Mouse (Mus musculus) inflammation-experienced regulatory T-cells, adult 6 months (primary cell): ENCODE results near the gene Hcar2. TPM values are rescaled to one million over a fixed set of nuclear protein-coding genes. Genes with fewer than 3 reads are reported as not detected.

Experiments
- ATAC-seq: one replicate; pipeline ENCODE4 v1.8.0; 2017
- polyA plus RNA-seq, 3 experiments: library from polyadenylated mRNA; unstranded; fragments of 100-300 nt; shearing (Covaris generic); gene quantifications; one replicate each; pipeline ENCODE4 v1.2.1; 2017

The Hcar2 gene
- polyA plus RNA-seq, 3 experiments from 2014 or later, result 0.28 to 0.30 TPM; not detected in 1

DNA sequence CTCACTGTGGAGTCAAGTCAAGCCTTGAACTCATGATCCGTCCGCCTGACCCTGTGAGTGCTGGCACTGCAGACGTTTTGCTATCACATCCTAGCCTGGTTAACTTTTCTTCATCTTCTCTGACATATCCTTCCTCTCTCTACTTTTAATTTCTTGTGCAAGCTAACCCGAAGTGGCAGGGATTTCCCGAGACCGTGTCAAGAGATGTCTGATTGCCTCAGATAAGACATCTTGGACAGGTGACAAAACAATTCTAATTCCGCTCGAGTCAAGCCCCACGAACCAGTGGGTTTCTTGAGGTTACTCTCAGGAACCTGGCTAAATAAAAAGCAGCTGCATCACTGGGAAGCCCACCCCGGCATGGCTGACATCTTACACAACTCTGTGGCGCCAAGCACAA is 6.5 kb downstream of the Hcar2 start:
- ATAC-seq, result no peak

DNA sequence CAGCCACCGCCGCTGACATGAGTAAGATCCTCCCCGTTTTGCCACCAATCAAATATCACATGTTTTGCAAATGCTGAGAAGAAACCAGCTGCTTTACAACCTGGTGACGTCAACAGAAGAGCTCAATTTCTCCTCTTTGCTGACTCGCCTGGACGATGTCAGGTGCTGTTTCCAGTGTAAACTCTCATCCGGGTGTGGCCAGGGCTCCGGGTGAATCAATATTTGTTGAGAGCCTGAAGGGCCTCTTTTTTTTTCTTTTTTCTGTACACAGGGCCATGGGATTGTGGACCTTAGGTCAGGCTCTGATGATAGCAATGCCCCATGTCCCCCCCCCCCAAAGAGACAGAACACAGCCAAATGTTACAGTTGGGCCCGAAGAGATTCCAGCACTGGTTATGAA is 10.8 kb downstream of the Hcar2 start:
- ATAC-seq, result no peak

DNA sequence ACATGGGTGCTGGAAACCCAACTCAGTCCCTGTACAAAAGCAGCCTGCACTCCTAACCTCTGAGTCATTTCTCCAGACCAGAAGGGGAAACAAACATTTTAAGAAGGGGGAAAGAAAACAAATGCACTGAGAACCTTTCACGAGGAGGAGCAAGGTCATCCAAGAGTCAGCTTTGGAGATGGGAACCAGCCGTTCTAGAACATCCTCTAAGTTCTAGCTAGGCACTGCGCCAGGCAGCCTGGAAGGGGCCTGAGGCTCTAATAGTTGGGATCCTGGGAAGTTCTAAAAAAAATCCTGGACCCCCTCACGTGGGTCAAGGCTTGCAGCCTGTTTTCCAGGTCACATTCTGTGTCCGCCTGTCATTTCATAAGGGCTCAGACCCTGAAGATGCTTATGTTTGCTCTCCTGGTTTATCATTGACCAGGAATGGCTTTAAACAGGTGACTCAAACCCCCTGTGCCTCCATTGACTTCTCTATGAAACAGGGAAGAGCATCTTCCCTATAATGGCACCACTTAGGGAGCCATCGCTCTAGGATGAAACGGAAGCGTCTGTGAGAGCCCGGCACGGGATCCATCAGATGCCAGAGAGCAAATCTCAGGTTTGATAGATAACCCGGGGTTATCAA is 11.3 kb downstream of the Hcar2 start:
- no peak for ATAC-seq

DNA sequence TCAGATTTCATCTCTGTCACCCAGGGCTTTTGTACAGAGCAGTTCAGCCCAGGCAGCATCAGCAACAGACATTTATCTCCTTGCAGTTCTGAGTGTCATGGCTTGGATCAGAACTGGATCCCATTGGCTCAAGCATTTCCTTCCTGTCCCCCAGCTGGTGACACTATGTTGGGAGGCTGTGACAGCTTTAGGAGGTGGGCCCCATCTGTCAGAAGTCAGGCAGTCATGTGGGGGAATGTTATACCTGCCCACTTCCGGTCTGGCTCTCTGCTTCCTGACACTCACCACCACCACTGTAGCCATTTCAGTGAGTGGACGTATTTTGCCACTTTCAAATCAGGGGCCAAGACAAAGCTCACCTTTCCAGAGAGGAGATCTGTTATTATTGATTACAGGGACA is 13.9 kb downstream of the Hcar2 start:
- no peak for ATAC-seq

DNA sequence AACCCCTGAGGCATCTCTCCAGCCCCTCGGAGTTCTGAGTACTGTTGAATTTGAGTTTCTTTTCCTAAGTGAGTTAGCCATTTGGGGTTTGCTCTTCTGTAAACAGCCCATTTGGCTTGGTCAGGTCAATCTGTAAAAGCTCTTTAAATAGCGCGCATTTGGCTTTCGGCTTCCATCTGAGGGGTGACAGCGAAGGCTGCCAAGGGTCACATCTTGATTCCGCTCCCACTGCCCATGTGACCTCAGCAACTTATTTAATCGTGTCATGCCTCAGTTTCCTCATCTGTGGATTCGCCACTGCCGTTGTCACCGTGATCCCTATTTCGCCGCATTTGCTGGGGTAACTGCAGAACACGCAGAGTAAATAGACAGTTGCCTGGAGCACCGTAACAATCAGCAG is 21.0 kb downstream of the Hcar2 start:
- no peak for ATAC-seq

DNA sequence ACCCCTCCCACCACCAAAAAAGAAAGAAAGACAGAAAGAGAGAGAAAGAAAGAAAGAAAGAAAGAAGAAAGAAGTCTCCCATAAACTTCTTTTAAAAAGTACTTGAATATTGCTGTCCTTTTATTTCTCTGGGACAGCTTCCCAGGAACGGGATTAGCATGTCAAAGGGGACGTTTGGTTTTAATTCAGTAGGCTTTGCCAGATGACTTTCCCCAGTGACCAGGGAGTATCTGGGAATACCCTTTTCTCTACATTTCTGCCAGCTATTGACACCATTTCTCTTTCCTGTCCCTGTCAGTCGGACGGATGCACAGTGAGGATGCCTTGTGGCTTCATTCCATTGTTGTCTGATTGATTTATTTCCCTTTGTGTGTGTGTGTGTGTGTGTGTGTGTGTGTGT is 21.5 kb downstream of the Hcar2 start:
- no peak for ATAC-seq

DNA sequence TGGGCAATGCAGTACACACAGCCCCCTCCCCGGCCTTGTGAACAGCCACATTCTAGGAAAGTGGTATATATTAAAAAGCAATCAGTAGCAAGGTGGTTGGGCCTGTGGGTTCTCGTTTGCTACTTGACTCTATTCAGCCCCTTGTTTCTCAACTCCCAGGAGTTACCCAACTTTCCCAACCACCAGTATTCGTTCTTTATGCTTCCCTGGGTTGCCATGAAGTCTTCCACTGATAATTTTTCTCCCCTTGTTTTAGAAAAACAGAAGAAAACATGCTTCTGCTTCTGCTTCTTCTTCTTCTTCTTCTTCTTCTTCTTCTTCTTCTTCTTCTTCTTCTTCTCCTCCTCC is 22.4 kb downstream of the Hcar2 start:
- no peak for ATAC-seq

DNA sequence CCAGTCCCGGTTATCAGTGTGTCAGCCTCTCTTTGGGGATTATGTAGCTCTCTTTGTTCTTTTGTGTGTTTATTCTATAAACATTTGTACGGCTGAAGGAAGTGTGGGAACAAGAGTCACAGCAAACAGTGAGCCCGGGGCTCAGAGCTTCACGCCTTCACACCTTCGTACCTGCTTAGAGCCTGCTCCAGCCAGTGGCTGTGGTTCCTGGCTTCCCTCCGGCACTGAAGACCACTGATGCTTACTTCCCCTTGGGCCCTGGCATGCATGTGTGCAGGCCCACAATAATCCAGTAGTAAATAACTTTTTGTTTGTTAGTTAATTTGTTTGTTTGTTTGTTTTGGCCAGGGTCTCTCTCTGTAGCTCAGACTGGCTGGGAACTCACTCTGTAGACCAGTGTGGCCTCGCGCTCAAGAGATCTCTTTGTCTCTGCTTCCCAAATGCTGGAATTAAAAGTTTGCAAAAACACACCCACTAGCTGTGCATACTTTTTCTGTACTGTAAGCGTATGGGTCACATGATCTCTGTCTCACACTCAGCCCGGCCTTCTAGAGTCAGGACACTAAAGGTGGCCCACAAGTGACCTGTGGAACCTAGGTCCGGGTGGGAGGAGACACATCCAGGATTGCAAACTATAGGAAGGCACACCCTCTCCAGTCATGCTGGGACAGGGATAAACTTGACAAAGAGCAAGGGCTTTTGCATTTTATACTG is 22.9 kb downstream of the Hcar2 start:
- ATAC-seq, result no peak

DNA sequence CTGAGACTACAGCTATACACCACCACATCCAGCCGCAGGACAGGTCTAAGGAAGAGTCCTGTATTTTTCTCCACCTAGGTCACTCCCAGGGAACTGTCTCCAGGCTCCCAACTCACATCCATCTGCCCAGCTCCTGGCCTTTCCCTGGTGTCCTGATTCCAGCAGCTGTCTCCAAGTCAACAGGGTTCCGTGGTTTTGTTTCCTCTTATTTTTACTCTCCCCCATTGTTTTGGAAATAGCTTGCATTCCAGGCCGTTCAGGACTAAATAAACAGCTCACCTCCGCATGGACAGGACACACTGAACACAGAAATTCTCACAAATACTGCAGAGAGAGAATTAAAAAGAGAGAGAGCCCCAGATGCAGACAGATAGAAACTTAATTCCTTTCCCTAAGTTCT is 27.9 kb downstream of the Hcar2 start:
- ATAC-seq, result no peak

DNA sequence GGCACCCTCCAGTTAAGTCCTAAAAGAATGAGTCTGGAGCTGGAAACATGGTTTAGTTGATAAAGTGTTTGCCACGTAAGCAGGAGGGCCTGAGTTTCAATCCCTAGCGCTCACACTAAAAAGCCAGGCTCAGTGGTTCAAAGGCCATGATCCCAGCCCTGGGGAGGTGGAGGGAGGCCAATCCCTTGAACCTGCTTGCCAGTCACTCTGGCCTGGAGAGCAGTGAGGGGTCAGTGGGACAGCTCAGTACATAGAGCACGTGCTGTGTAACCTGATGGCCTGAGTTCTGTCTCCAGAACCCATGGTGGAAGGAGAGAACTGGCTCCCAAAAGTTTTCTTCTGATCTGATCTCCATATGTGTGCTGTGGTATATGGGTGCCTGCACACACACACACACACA is 30.5 kb downstream of the Hcar2 start:
- no peak for ATAC-seq

DNA sequence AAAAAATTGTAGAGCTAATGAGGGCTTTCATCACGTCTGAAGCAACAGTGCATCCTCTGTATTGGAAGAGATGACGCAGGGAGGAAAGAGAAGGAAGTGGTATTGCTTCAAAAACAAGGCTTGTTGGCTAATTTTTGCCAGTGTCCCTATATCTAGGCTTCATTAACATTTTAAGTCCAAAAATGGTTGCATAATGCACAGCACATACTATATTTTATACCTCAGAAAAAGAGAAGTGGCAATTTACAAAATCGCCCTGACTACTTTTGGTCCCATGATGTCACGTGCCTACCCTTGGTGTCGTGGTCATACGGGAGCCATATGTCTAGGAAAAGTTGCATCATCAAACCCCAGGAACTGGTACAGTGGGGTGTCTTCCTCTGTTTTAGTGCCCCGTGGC is 33.0 kb downstream of the Hcar2 start:
- no peak for ATAC-seq

DNA sequence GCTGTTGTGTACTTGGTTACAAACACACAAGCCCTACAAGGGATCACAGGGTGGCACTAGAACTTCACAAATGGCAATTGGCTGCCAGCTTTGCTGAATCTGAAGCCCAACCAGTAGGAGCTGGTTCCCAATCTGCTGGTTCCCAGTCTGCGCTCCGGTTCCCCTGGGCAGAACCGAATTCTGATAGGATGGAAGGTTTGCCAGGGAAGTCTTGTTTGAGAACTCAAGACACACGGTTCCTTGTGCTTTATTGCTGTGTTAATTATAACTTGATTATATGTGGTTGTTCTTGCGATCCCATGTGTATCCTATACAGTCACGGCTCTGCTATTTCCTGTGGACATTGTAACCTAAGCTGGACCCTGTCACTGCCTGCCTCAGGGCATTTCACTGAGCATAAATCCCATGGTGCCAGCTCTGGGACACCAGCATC is 37.6 kb downstream of the Hcar2 start:
- ATAC-seq, result no peak

DNA sequence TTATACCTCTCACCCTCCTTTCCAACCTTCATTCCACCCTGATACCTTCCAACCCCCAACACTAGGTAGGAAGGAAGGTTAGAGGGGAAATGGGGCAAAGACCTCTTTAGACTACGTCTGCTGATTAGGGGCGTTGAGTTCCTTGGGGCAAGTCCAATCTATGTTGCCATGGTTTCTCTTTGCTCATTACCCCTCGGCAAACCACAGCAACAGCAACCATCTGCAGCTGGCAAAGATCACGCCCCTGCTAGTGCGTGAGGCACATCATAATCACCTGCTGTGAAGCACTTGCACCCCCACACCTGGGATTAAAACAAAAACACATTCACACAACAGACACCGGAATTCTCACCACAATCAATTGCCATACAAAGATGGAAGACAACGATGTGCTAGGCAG is 42.6 kb downstream of the Hcar2 start:
- ATAC-seq, result no peak

DNA sequence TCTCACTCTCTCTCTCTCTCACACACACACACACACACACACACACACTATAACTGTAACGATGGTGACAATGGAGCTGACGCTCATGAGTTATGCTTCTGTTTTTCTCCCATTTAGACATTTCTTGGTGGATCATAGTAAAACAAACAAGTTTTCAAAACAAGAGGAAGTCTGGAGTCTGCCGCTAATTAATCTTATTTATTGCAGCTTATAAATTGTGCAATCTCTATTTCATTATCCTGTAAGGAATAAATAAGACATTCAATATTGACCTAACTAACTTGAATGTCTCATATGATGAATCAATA is 44.1 kb downstream of the Hcar2 start:
- ATAC-seq, result no peak

DNA sequence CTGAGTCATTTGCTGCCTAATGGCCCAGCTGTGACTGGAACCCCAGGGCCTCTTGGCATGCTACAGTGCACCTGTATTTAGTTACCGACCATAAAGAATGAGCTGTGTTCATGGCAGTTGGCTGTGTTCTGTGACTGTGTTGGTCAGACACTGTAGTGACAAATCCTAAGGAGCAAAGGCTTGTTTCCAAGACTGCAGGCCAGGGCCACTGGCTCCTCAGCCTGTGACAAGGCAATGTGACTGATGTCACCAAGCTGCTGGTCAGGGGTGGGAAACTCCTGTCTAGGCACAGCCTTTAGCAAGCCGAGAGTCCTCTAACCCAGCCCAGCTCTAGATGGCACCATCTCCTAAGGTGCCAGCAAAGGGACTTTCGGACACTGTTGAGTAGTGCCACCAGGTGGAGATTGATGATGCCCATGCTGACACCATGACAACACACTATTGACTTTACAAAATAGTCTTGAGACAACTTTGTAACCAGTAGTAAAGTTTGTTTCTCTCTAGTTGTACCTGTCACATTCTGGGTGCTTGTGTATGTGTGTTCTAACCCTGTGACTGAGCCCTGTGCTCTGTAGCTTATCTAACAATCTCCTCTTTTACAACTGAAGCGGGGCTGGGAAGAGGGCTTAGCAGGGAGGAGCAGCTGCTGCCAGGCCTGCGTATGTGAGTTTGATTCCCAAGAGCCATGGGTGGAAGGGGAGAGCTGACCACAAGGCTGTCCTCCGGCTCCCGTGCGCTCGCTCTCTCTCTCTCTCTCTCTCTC is 44.6 kb downstream of the Hcar2 start:
- no peak for ATAC-seq

DNA sequence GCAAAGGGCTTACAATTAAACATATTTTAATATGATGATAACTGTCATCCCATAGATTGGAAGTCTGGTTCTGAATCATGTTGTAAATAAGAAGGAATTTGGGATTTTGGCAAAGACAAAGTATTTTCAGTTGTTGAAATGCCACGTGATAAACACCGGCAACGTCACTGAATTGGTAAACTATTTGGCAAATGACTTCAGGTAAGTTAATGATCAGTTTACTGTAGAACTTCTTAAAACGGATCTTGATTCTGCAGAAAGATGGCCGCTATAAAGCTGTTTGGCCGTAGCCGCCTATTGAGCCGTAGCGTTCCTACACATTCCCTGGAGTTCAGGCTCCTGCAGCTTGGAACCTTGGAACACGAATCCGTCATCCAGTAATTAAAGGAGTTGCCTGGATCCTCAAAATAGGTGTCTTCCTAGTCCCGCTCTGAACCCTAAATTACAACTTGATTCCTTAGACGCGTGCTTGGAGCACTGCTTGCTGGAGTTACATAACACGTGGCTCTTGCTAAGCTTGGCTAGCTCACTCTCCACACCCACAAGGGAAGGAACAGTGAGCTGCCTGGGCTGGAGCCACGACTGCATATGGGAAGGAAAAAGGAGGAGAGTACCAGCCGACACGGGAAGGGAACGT is 46.2 kb downstream of the Hcar2 start:
- ATAC-seq, result no peak

DNA sequence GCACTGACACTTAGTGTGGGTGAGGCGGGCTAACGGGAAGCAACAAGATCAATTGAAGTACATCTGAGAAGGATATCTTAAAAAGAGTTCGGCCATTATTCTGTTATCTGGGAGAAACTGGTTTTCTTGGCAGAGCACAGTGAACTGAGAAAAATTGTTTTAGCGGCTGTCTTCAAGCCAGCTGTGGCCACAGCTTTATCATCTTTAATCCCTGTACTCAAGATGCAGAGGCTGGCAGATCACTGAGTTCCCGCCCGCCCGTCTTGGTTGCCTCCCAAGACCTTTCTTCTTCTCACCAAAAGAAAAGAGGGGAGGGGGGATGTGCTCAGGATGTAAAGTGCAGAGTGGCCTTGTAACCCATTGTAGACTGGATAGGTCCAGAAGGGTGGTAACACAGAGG is 48.4 kb downstream of the Hcar2 start:
- no peak for ATAC-seq

Other genes with a start within 250 kb of the Hcar2 start
- gene Clip1, start 180.9 kb downstream of the Hcar2 start, polyA plus RNA-seq, result 10 to 100 TPM; 41.5 to 56.4 (median 51.1) TPM
- 10 to 100 TPM; 60.2 to 83.6 (median 75.5) TPM for gene Zcchc8, start 144.4 kb downstream of the Hcar2 start, polyA plus RNA-seq
- gene Rsrc2, start 116.1 kb downstream of the Hcar2 start, polyA plus RNA-seq, result 100 to 1,000 TPM; 155 to 186 (median 165) TPM
- gene Kntc1, start 115.8 kb downstream of the Hcar2 start, polyA plus RNA-seq, result 10 to 100 TPM in 1 of 3 experiments, 1 to 10 TPM in 2; 2.0 to 17.5 (median 2.0) TPM
- gene Hcar1, start 14.5 kb upstream of the Hcar2 start, polyA plus RNA-seq, result not detected
- 10 to 100 TPM; 60.1 to 83.1 (median 71.9) TPM for gene Denr, start 41.7 kb upstream of the Hcar2 start, polyA plus RNA-seq
- gene Gm43518, start 61.9 kb upstream of the Hcar2 start, polyA plus RNA-seq, result 1 to 10 TPM in 2 of 3 experiments, not detected in 1; 4.9 to 5.1 TPM
- 10 to 100 TPM in 1 of 3 experiments, 1 to 10 TPM in 2; 6.2 to 16.6 (median 8.1) TPM for gene Ccdc62, start 65.2 kb upstream of the Hcar2 start, polyA plus RNA-seq
- gene Hip1r, start 108.1 kb upstream of the Hcar2 start, polyA plus RNA-seq, result 10 to 100 TPM in 2 of 3 experiments, 1 to 10 TPM in 1; 5.9 to 20.1 (median 14.8) TPM
- gene Vps37b, start 166.8 kb upstream of the Hcar2 start, polyA plus RNA-seq, result 10 to 100 TPM; 18.4 to 21.9 (median 18.7) TPM
- gene Abcb9, start 230.3 kb upstream of the Hcar2 start, polyA plus RNA-seq, result 10 to 100 TPM; 13.2 to 23.3 (median 16.7) TPM
- gene Ogfod2, start 246.8 kb upstream of the Hcar2 start, polyA plus RNA-seq, result 10 to 100 TPM; 16.0 to 23.0 (median 22.9) TPM